Mouse (Mus musculus) c-Kit-positive CD71-negative TER-119-negative erythroid progenitor cells, embryonic 14.5 days (primary cell): ENCODE measurements at regions not wholly inside any gene's neighbourhood (a gene's known extent, or its start where the extent isn't known, plus 50 kb on each side); places are given as distances from the start of the nearest gene placed in this dataset.

ENCODE experiments used
- DNase-seq: peaks from one replicate; pipeline ENCODE4 v3.0.0-alpha.2; 2013; ENCODE audit warnings: low read depth

DNA sequence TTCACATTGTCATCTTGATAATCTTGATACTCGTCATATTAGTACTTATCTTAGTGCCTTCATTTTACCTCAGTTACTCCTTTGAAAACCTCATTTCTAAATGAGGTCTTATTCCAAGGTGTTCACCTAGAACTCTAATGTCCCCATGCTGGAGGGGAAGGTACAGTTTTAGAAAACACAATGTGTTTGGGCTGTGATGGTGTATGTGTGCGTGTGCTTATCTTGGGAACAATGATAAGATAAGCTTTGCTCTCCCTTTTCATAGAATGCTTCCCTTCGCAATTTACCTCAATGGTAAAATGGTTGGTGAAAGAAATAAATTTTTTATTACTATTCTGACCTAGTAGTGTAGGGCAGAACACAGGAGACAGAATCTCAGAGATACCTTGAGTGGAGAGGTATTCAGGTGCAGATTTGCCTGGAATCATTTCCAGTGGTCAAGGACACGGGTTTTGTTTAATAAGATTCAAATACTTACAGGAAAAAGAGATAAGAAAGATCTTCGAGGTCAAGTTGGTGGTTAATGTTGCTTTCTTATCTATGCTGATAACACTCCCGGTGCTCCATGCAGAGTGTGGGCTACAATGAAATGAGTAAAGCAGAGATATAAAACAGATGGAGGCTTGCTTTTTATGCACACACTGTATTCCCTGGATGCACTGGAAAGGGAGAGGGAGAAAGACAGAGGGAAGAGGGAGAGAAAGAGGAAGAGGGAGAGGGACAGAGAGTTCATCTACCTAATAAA is 471.6 kb downstream of the Klf12 start:
- no peak for DNase-seq
